Mouse (Mus musculus): Measurements from ENCODE around the gene Wasl. TPM values are rescaled to one million over a fixed set of nuclear protein-coding genes. Genes with fewer than 3 reads are reported as not detected.

The Wasl gene
- polyA plus RNA-seq, 1 experiment: 10.8 TPM

GRCm38 (mm10) chr6:24694455-24695410, 29.9 kb upstream of the Wasl start:
- Histone ChIP-seq H3K79me2 (ENCODE audit: control insufficient read depth, insufficient read depth) (no peaks in the 10 kb centered on the region), H3K4me2 (ENCODE audit: low read depth) (no peak overlapping the region), H3ac (ENCODE audit: control insufficient read depth, insufficient read length) (no peak overlapping the region), H3K36me3 (ENCODE audit: control insufficient read depth, insufficient read depth) (no peaks in the 10 kb centered on the region), H3K27me3 (ENCODE audit: control insufficient read depth, insufficient read depth, insufficient read length) (no peaks in the 10 kb centered on the region), H3K4me3 (no peak overlapping the region)
- TF ChIP-seq POLR2A (IDR thresholded peaks at IDR 0.05; ENCODE audit: insufficient read length, low read depth) (no peak), POLR2AphosphoS2 (IDR thresholded peaks at IDR 0.05; ENCODE audit: insufficient read length, low read depth) (no peak), TCF3 (IDR thresholded peaks at IDR 0.05; ENCODE audit: insufficient read length, low read depth) (no peak), MYOG (IDR thresholded peaks at IDR 0.05; ENCODE audit: control insufficient read depth in 1 of 3, insufficient read depth in 1 of 3, insufficient read length in 2 of 3, low read depth in 2 of 3) (no peak), REST (IDR thresholded peaks at IDR 0.05; ENCODE audit: insufficient read depth, insufficient read length) (no peak), E2F4 (IDR thresholded peaks at IDR 0.05; ENCODE audit: insufficient read depth) (no peak), TCF12 (IDR thresholded peaks at IDR 0.05; ENCODE audit: insufficient read depth, poor library complexity, severe bottlenecking) (no peak), SRF (IDR thresholded peaks at IDR 0.05; ENCODE audit: control insufficient read depth, insufficient read length, low read depth) (no peak), MYOD1 (IDR thresholded peaks at IDR 0.05; ENCODE audit: control insufficient read depth in 1 of 3, insufficient read length in 2 of 3, low read depth in 2 of 3) (no peak), USF1 (IDR thresholded peaks at IDR 0.05; ENCODE audit: low read depth) (no peak), MAX (IDR thresholded peaks at IDR 0.05; ENCODE audit: low read depth) (no peak), CEBPB (IDR thresholded peaks at IDR 0.05; ENCODE audit: insufficient read depth, poor library complexity, severe bottlenecking) (no peak)

DNA sequence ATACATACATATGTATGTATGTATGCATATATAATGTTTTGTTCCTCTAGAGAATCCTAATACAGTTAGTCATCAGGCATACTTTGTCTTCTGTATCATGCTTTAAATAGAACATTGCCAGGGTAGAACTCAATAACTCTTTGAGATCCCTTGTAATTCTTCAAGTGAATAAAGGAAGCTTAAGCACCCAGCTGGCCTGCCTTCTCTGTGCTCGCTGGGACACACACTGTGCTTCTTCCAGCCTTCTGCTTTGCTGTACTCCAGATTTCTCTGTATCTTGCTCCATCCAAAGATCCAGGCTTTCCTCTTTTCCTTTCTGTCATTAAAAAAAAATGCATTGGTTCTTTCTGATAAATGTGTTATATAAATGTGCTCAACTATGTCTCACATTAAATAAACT, 23.1 kb upstream of the Wasl start:
- H3K36me3 ChIP-seq (ENCODE audit: control insufficient read depth, insufficient read depth): no peaks in the 10 kb centered on the region
- H3K4me2 ChIP-seq (ENCODE audit: low read depth): no peak overlapping the region
- TF ChIP-seq E2F4 (IDR thresholded peaks at IDR 0.05; ENCODE audit: insufficient read depth): no peak
- no peak for TF ChIP-seq MAX (IDR thresholded peaks at IDR 0.05; ENCODE audit: low read depth)
- TF ChIP-seq REST (IDR thresholded peaks at IDR 0.05; ENCODE audit: insufficient read depth, insufficient read length): no peak
- TF ChIP-seq POLR2AphosphoS2 (IDR thresholded peaks at IDR 0.05; ENCODE audit: insufficient read length, low read depth): no peak
- no peak for TF ChIP-seq TCF12 (IDR thresholded peaks at IDR 0.05; ENCODE audit: insufficient read depth, poor library complexity, severe bottlenecking)
- no peak for TF ChIP-seq MYOD1 (IDR thresholded peaks at IDR 0.05; ENCODE audit: control insufficient read depth in 1 of 3, insufficient read length in 2 of 3, low read depth in 2 of 3)
- TF ChIP-seq POLR2A (IDR thresholded peaks at IDR 0.05; ENCODE audit: insufficient read length, low read depth): no peak
- TF ChIP-seq MYOG (IDR thresholded peaks at IDR 0.05; ENCODE audit: control insufficient read depth in 1 of 3, insufficient read depth in 1 of 3, insufficient read length in 2 of 3, low read depth in 2 of 3): no peak
- no peak for TF ChIP-seq TCF3 (IDR thresholded peaks at IDR 0.05; ENCODE audit: insufficient read length, low read depth)
- no peak for TF ChIP-seq USF1 (IDR thresholded peaks at IDR 0.05; ENCODE audit: low read depth)
- TF ChIP-seq CEBPB (IDR thresholded peaks at IDR 0.05; ENCODE audit: insufficient read depth, poor library complexity, severe bottlenecking): no peak
- no peak for TF ChIP-seq SRF (IDR thresholded peaks at IDR 0.05; ENCODE audit: control insufficient read depth, insufficient read length, low read depth)
- no peak overlapping the region for H3K4me3 ChIP-seq
- no peaks in the 10 kb centered on the region for H3K79me2 ChIP-seq (ENCODE audit: control insufficient read depth, insufficient read depth)
- H3K27me3 ChIP-seq (ENCODE audit: control insufficient read depth, insufficient read depth, insufficient read length): no peaks in the 10 kb centered on the region
- H3ac ChIP-seq (ENCODE audit: control insufficient read depth, insufficient read length): no peak overlapping the region

- Histone ChIP-seq H3K36me3 (ENCODE audit: control insufficient read depth, insufficient read depth) (no peaks in the 10 kb centered on the region), H3K4me2 (ENCODE audit: low read depth) (no peak overlapping the region), H3K27me3 (ENCODE audit: control insufficient read depth, insufficient read depth, insufficient read length) (no peaks in the 10 kb centered on the region), H3ac (ENCODE audit: control insufficient read depth, insufficient read length) (no peak overlapping the region), H3K4me3 (no peak overlapping the region), H3K79me2 (ENCODE audit: control insufficient read depth, insufficient read depth) (no peaks in the 10 kb centered on the region)
- TF ChIP-seq POLR2AphosphoS2 (IDR thresholded peaks at IDR 0.05; ENCODE audit: insufficient read length, low read depth): no peak
- TF ChIP-seq E2F4 (IDR thresholded peaks at IDR 0.05; ENCODE audit: insufficient read depth): no peak
- no peak for TF ChIP-seq CEBPB (IDR thresholded peaks at IDR 0.05; ENCODE audit: insufficient read depth, poor library complexity, severe bottlenecking)
- TF ChIP-seq MYOG (IDR thresholded peaks at IDR 0.05; ENCODE audit: control insufficient read depth in 1 of 3, insufficient read depth in 1 of 3, insufficient read length in 2 of 3, low read depth in 2 of 3): no peak
- no peak for TF ChIP-seq MYOD1 (IDR thresholded peaks at IDR 0.05; ENCODE audit: control insufficient read depth in 1 of 3, insufficient read length in 2 of 3, low read depth in 2 of 3)
- no peak for TF ChIP-seq REST (IDR thresholded peaks at IDR 0.05; ENCODE audit: insufficient read depth, insufficient read length)
- no peak for TF ChIP-seq POLR2A (IDR thresholded peaks at IDR 0.05; ENCODE audit: insufficient read length, low read depth)
- no peak for TF ChIP-seq TCF12 (IDR thresholded peaks at IDR 0.05; ENCODE audit: insufficient read depth, poor library complexity, severe bottlenecking)
- TF ChIP-seq MAX (IDR thresholded peaks at IDR 0.05; ENCODE audit: low read depth): no peak
- no peak for TF ChIP-seq TCF3 (IDR thresholded peaks at IDR 0.05; ENCODE audit: insufficient read length, low read depth)
- no peak for TF ChIP-seq SRF (IDR thresholded peaks at IDR 0.05; ENCODE audit: control insufficient read depth, insufficient read length, low read depth)
- TF ChIP-seq USF1 (IDR thresholded peaks at IDR 0.05; ENCODE audit: low read depth): no peak
These were observed 18.3 kb upstream of the Wasl start for GRCm38 (mm10) chr6:24683113-24683512.

- no peak overlapping the region for H3K4me3 ChIP-seq
- no peaks in the 10 kb centered on the region for H3K27me3 ChIP-seq (ENCODE audit: control insufficient read depth, insufficient read depth, insufficient read length)
- H3K36me3 ChIP-seq (ENCODE audit: control insufficient read depth, insufficient read depth): no peaks in the 10 kb centered on the region
- H3ac ChIP-seq (ENCODE audit: control insufficient read depth, insufficient read length): no peak overlapping the region
- no peak for TF ChIP-seq MYOG (IDR thresholded peaks at IDR 0.05; ENCODE audit: control insufficient read depth in 1 of 3, insufficient read depth in 1 of 3, insufficient read length in 2 of 3, low read depth in 2 of 3)
- peaks cover 18% of the 10 kb centered on the region for H3K79me2 ChIP-seq (ENCODE audit: control insufficient read depth, insufficient read depth)
- H3K4me2 ChIP-seq (ENCODE audit: low read depth): no peak overlapping the region
These were observed 3.0 kb upstream of the Wasl start for GRCm38 (mm10) chr6:24667829-24668228.
